Mouse (Mus musculus) cerebellum, postnatal 36 days (tissue): ENCODE results near the gene Usf2.

Experiments
- DNase-seq, 2 experiments: peaks; one replicate each; pipeline ENCODE4 v3.0.0; 2021 to 2022; ENCODE audit warnings: mixed read lengths in 2 of 2

Gene Usf2

GRCm38 (mm10) chr7:30909773-30910172 lies 46.8 kb downstream of the Usf2 start:
- DNase-seq = no peak

- DNase-seq = no peak
These were observed 47.6 kb downstream of the Usf2 start for GRCm38 (mm10) chr7:30908992-30909431.

- DNase-seq = no peak
These were observed 48.2 kb downstream of the Usf2 start for GRCm38 (mm10) chr7:30908277-30908991.

- DNase-seq = no peak
These were observed 52.6 kb downstream of the Usf2 start for GRCm38 (mm10) chr7:30904042-30904441.
